Mouse (Mus musculus) layer of hippocampus, adult 11-12 months (tissue): Measurements from ENCODE around the gene Rgs16.
"Not testable (repeated sequence)": the region's sequence is repeated elsewhere in the genome, so short reads cannot be mapped to it uniquely, and the experiment has no call there.

Experiments
- DNase-seq: peaks from one replicate; pipeline ENCODE4 v3.0.0; 2022; ENCODE audit warnings: low spot score

Rgs16 gene

DNA sequence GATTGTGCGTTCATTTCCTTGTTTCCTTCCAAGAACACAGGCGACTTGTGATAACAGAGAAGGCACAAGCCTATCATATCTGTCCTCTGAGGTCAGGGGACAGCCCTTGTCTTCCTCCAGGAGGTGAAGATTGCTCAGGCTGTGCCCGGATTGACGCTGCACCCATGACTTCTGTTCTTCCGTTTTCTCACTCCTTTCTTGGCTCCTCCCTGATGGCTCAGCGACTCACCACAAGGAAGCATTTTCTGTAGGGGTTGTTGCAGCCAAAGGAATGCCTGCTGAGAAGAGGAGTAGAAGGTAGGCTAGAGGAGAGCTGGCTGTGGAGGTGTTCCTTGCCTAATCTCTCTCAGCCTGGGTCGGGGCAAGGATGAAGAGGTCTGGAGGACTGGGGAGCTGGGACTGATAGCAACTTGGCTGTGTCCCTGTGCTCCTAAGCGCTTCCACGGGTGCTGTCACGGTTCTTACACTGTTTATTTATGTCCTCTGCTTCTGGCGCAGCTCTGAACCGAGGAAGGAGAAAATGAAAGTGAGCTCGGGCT, 11.7 kb downstream of the Rgs16 start:
- DNase-seq = no peak

DNA sequence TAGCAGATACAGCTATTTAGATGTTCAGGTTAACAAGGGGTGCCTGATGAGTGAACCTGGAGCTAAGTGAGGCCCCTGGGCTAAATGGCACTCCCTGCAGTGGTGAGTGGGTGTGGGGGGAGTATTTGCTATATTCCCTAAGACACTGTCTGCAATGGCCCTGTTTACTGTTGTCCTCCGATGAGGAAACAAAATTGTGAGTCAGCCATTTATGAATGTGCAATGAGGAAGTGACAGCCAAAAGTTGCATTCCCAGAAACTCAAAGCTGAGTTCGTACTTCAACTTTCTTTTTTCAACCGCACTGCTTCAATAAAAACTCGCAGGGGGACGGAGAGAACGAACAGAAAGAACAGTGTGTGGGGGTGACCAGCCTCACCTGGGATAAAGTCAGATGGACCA, 12.4 kb downstream of the Rgs16 start:
- no peak for DNase-seq

GRCm38 (mm10) chr1:153753725-153754464, 13.7 kb downstream of the Rgs16 start:
- DNase-seq = no peak

GRCm38 (mm10) chr1:153764136-153764535, 24.0 kb downstream of the Rgs16 start:
- no peak for DNase-seq

DNA sequence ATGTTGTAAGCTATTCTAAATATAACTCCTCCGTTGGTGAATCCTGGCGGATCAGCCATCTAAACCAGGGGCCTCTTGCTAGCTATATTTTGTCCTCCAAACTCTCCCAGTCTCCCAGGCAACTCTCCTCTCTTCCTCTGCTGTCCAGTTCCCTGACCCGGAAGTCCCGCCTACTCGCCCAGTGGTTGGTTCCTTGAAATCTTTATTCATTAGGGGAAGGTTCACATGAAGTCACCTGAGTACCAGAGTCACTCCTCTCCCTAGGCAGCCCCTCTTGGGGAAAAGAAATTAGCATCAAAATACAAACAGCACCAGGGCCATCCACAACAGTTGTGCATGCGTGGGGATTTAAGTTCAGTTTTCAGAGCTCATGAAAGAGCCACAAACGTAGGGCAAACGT, 26.1 kb downstream of the Rgs16 start:
- no peak for DNase-seq

GRCm38 (mm10) chr1:153767281-153767680, 27.1 kb downstream of the Rgs16 start:
- DNase-seq = no peak

DNA sequence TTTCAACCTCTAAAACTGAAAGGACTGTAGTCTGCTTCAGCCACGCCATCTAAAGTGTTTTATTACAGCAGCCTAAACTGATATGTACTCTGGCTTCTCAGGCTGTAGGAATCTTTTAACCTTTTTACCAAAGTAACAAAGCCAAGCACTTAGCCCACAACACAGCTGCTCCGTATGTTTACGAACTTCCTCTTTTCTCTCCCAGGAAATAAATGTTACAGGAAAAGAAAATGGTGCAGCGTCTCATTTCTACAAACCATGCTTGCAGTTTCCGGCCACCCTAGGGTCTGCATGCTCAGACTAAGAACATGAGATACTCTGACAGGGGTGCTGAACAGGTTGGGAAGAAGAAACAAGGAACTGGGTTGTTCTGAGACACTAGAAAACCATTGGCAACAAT, 28.3 kb downstream of the Rgs16 start:
- no peak for DNase-seq

GRCm38 (mm10) chr1:153769571-153769970, 29.4 kb downstream of the Rgs16 start:
- DNase-seq = not testable (repeated sequence)

GRCm38 (mm10) chr1:153769998-153770775, 30.0 kb downstream of the Rgs16 start:
- DNase-seq = no peak

DNA sequence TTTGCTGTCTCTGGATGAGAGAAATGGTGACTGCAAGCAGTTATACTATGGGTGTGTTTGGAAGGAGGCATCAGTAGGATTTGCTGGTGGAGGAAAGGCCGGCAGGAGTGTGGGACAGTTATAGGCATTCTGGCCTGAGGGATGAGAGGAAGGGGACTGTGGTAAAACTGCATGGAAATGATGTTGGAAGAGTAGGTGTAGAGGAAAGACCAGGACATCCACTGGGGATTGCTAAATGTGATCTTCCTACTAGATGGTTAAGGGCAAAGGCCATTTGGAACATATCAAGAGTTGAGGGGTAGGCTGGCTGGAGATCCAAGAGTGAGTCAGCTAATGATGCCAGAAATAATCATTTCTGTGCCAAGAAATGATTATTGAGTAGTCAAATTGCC, 30.6 kb downstream of the Rgs16 start:
- no peak for DNase-seq

GRCm38 (mm10) chr1:153775174-153775573, 35.0 kb downstream of the Rgs16 start:
- no peak for DNase-seq

GRCm38 (mm10) chr1:153776257-153776656, 36.1 kb downstream of the Rgs16 start:
- DNase-seq = no peak

DNA sequence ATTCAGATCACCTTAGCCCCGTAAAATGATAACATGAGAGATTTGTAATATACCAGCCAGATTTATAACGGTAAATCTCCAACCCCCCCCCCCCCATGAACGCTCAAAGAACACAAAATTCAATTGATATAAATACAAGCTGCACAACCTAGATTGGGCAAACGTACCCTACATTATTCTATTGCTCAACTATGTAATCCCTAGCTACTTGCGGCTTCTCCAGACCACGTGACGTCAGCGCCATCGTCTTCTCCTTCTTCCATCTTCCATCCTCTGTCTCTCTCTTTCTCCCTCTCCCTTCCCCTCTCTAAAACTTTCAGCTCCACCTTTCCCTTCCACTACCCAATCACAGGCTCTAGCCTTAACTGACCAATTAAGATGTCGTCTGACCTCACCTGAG, 38.1 kb downstream of the Rgs16 start:
- no peak for DNase-seq

GRCm38 (mm10) chr1:153783339-153783738, 43.2 kb downstream of the Rgs16 start:
- DNase-seq = no peak

DNA sequence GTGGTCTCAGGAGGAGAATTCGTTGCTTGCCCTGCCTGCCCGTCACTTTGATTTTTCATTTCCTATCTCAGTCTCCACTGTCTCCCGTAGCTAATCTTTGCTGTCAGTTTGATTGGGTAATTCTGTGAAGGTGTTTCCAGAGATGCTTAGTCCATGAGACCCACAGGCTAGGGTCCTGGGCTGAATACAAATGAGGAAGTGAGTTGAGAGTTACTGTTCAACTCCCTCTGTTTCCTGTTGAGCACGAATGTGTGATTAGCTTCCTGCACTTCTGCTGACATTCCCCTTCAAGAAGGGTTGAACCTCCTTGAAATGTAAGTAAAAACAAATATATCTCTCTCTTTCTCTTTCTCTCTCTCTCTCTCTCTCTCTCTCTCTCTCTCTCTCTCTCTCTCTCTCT, 45.5 kb downstream of the Rgs16 start:
- no peak for DNase-seq

DNA sequence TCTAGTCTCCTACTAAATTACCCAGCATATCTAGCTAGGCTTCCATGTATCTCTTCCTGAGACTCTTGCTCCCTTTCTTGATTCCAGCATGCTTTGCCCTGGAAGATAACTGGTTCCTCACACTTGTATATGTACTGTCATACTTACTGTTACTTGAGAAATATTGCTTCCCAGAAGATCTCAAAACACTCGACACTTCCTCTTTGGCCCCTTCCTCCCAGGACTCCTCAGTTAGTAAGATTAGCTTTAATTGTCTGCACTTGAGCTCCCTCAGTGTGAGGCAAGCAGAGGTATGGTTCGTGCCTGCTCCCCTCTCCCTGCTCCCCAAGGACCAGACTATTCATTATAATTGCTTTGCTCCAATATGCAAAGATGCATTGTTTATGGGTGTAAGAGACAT, 50.6 kb downstream of the Rgs16 start:
- no peak for DNase-seq

DNA sequence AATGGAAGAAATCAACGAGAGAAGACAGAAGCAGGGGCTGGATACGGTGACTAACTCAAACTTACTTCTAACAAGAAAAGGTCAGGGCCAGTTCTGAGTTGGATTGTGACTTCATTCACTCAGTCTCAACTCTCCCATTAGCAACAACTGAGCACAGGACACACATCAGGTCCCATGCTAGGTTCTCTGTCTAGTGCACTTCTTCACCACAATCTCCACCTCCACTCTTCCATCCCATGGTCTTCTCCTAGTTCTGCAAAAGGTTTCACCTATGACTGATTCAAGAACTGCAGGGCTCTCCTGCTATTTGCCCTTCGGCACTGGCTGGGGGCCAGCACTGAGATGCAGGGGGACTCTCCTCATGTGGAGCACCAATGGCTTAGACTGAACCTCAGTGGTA, 54.1 kb downstream of the Rgs16 start:
- no peak for DNase-seq
